Mouse (Mus musculus) common myeloid progenitor, adult 5-6 weeks (primary cell): Measurements from ENCODE around the gene Kif24. TPM values are rescaled to one million over a fixed set of nuclear protein-coding genes. Genes with fewer than 3 reads are reported as not detected.
A peak's percentile ranks its signal among the peaks of the same experiment; 100 is the strongest.
"Not testable (repeated sequence)": the region's sequence is repeated elsewhere in the genome, so short reads cannot be mapped to it uniquely, and the experiment has no call there.

ENCODE experiments used
- ATAC-seq: replicated peaks from 2 replicates; pipeline ENCODE4 v1.8.0; 2016; ENCODE audit warnings: low read depth, mild to moderate bottlenecking, moderate TSS enrichment, inconsistent platforms; ENCODE audit not compliant: poor library complexity, severe bottlenecking
- total RNA-seq: library from RNA; stranded (forward); fragments of 200-1000, 187-1606 nt; gene quantifications from 2 replicates; pipeline ENCODE4 v1.2.3, GENCODE M21; 2017

Kif24 gene
- total RNA-seq, 1 experiment from 2014 or later, result 22.2 TPM

- ATAC-seq, result no peak
Measured at GRCm38 (mm10) chr4:41494378-41494777, 29.7 kb upstream of the Kif24 start.

GRCm38 (mm10) chr4:41493464-41494116, 28.9 kb upstream of the Kif24 start:
- ATAC-seq, result no peak

- no peak for ATAC-seq
Measured at GRCm38 (mm10) chr4:41492951-41493350, 28.3 kb upstream of the Kif24 start.

GRCm38 (mm10) chr4:41481601-41482017, 16.9 kb upstream of the Kif24 start:
- ATAC-seq, result no peak

- ATAC-seq, result no peak
Measured at GRCm38 (mm10) chr4:41480254-41480653, 15.6 kb upstream of the Kif24 start.

GRCm38 (mm10) chr4:41479456-41479804, 14.7 kb upstream of the Kif24 start:
- no peak for ATAC-seq

- ATAC-seq, result no peak
Measured at GRCm38 (mm10) chr4:41478751-41479455, 14.2 kb upstream of the Kif24 start.

GRCm38 (mm10) chr4:41477648-41478160, 13.0 kb upstream of the Kif24 start:
- ATAC-seq, result no peak

- no peak for ATAC-seq
Measured at GRCm38 (mm10) chr4:41471384-41471689, 6.7 kb upstream of the Kif24 start.

GRCm38 (mm10) chr4:41470684-41471383, 6.1 kb upstream of the Kif24 start:
- ATAC-seq, result no peak

GRCm38 (mm10) chr4:41470051-41470683, 5.5 kb upstream of the Kif24 start:
- no peak for ATAC-seq

GRCm38 (mm10) chr4:41469199-41469598, 4.5 kb upstream of the Kif24 start:
- no peak for ATAC-seq

- ATAC-seq, result 0 out of 2 replicates have a peak, but pooled peaks have one; percentile 24
Measured at GRCm38 (mm10) chr4:41468396-41469080, 3.9 kb upstream of the Kif24 start.

GRCm38 (mm10) chr4:41465287-41465665, 589 bp upstream of the Kif24 start:
- 0 out of 2 replicates have a peak, but pooled peaks have one; percentile 1 for ATAC-seq

GRCm38 (mm10) chr4:41463051-41463738, 1.5 kb downstream of the Kif24 start:
- not testable (repeated sequence) for ATAC-seq

- no peak for ATAC-seq
Measured at GRCm38 (mm10) chr4:41460690-41461089, 4.0 kb downstream of the Kif24 start.

- ATAC-seq, result no peak
Measured at GRCm38 (mm10) chr4:41447595-41447994, 17.1 kb downstream of the Kif24 start.

GRCm38 (mm10) chr4:41442790-41443302, 21.8 kb downstream of the Kif24 start:
- ATAC-seq, result no peak

- no peak for ATAC-seq
Measured at GRCm38 (mm10) chr4:41438931-41439330, 25.8 kb downstream of the Kif24 start.
